Mouse (Mus musculus): ENCODE measurements around the gene Ankrd39. TPM values are rescaled to one million over a fixed set of nuclear protein-coding genes. Genes with fewer than 3 reads are reported as not detected.

Gene Ankrd39
- total RNA-seq, 1 experiment from 2014 or later: 12.2 TPM

DNA sequence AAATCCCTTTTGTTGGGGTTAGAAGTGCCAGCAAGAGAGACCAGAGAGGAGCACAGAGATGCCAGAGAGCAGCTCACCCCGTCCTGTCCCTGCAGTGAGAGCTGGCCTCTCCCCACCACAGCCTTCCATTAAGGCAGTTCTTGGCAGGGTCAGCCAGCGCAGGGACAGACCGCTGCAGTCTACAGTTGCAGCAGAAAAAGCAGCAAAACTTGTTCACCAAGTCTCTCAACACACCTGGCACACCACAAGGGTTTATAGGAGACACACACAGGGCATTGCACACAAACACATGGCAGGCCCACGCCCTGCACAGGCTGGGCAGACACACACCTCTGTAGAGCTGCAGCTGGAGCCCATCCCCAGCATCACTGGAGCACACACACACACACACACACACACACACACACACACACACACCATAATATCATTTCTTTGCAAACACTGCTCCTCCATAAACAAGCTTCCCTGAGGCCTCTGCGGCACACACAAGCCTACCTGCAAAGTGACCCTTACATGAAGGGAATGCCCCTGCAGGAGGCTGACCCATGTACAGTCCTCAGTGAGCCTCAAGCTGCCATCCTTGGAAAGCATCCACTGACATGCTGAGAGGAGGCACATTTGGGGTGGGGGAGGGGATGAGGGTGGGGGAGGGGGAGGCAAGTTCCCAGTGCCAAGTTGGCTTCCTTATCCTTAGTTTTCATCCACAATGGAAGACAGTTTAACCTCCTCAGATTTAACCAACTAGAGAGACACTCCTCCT, 27.1 kb upstream of the Ankrd39 start:
- no peak for ATAC-seq (ENCODE audit: extremely low read depth, insufficient number of reproducible peaks, low FRiP score, poor library complexity, severe bottlenecking)

DNA sequence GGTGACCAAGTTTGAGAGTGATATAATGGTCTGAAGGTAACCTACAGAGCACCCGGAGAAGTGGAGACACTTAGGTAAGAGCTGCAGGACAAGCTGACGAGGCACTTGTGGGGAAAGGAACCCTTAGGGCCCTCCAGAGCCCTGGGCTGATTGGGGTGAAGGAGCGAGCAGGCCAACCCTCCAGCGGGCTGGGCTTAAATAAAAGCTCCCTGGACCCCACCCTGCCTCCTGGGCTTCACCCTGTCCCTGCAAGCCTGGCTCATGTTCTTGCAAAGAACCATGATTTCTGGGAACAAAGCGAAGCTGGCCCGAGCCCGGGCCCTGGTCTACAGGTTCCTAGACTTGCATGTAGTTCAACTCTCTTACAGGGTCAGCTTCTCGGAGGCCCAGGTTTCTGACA, 26.3 kb upstream of the Ankrd39 start:
- no peak for ATAC-seq (ENCODE audit: extremely low read depth, insufficient number of reproducible peaks, low FRiP score, poor library complexity, severe bottlenecking)

DNA sequence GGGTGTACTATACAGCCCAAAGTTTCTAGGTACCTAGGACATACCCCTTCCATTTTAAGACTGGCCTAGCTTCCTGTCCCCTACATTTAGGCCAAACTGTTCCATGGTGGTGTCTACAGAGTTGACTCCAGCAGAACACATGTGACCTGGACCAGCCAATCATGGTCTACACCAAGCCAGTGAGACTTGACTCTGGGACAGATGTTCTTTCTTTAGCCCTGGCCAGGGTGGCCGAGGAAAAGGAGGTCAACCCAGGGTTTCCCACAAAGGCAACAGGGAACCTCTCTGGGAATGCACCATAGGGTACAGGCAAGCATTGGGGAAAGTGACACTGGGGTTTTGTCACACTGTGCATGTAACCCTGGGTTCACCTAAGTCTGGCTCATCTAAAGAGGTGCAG, 25.5 kb upstream of the Ankrd39 start:
- ATAC-seq (ENCODE audit: extremely low read depth, insufficient number of reproducible peaks, low FRiP score, poor library complexity, severe bottlenecking): no peak

DNA sequence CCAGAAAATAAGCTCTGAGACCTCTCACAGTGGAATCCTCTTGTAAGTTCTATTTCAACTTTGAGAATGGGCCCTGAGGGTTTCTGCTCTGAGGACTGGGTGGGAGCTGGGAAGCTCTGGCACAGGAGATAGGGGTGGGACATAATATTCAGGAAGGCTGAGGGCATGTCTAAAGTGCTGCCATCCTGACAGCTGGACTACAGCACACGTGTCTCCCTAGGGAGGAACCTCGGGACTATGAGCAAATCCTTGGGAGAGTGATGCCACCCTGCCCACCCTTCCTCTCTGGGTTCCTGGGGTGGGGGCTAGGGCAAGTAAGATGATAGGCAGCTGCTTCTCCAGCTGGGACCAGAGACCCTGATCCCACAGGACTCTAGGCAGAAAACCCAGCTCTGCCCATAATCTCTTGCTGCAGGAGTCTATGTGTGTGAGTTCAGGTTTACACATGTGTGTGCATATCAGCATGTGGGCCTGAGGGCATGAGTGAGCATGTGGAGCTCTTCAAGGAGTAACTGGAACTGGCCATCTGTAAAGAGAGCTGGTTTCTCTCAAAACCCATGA, 25.0 kb upstream of the Ankrd39 start:
- ATAC-seq (ENCODE audit: extremely low read depth, insufficient number of reproducible peaks, low FRiP score, poor library complexity, severe bottlenecking): no peak

DNA sequence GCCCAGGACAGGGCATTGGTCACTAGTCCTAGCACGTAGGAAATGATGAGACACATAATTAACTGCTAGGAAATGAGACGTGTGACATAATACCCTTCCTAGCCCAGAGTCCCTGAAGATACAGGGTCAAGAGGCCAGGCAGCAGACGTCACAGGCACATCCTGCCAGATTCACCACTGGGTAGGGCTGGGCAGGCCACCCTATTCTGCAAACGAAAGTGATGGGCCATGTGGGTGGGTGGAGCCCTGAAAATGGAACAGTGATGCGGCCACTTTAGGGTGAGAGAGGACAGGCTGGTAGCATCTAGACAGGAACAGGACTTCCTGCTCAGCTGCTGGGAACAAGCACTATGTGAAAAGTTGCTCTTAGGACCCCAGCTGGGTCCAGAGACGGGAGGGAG, 24.4 kb upstream of the Ankrd39 start:
- no peak for ATAC-seq (ENCODE audit: extremely low read depth, insufficient number of reproducible peaks, low FRiP score, poor library complexity, severe bottlenecking)

DNA sequence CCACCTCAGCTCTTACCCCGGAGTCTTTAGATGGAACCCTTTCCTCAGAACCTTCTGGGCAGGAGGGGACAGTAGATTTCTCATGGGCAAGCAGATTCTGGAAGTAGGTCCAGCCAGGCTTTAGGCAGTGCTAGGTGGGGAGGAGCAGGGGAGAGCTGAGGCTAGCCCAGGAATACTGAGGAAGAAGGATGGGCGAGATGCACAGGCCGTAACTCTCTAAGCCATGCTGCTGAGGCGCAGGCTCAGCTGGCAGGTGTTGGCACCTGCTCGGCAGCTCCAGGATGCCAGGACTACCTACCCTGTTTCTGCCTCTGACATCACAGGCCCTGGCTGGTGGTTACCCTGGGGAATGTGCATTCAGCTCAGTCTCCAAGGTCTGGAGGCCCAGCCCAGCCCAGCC, 23.1 kb upstream of the Ankrd39 start:
- no peak for ATAC-seq (ENCODE audit: extremely low read depth, insufficient number of reproducible peaks, low FRiP score, poor library complexity, severe bottlenecking)

DNA sequence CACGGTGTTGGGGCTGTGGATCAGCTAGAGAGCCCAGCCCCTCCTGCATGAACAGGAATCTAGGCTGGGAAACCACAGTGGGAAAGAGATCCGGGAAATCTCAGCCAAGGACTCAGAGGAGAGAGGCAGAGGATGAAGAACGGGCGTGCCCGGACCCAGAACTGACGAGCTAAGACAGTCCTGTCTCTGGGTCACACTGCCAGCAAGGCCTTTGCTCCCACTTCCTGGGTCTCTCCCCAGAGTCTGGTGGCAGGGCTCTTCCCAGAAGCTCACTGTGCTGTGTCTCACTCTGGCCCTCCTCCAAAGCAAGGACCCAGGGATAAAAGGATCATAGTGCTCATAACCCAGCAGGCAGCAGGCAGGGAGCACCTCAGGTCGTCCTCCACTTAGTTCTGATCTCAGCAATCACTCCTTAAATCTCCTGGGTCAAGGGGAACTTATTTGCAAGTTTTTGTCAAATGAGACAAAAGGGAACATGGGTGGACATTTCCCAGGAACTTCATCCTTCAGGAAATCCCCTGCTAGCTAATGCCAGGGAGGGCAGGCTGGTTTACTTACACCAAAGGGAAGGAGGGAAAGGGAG, 22.5 kb upstream of the Ankrd39 start:
- no peak for ATAC-seq (ENCODE audit: extremely low read depth, insufficient number of reproducible peaks, low FRiP score, poor library complexity, severe bottlenecking)

DNA sequence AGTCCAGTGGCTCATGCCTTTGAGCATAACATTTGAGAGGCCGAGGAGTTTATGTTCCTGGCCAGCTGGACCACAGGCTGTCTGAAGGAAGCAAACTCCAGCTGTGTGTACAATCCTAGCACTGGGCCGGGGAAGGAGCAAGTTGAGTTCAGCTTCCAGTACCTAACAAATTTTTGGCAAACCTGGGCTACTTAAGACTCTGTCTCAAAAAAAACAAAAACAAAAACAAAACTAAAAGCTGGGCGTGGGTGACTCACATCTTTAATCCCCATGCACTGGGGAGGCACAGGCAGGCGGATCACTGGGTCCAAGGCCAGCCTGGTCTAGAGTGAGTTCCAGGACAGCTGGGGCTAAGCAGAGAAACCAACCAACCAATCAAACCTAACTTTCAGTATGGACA, 21.5 kb upstream of the Ankrd39 start:
- no peak for ATAC-seq (ENCODE audit: extremely low read depth, insufficient number of reproducible peaks, low FRiP score, poor library complexity, severe bottlenecking)

DNA sequence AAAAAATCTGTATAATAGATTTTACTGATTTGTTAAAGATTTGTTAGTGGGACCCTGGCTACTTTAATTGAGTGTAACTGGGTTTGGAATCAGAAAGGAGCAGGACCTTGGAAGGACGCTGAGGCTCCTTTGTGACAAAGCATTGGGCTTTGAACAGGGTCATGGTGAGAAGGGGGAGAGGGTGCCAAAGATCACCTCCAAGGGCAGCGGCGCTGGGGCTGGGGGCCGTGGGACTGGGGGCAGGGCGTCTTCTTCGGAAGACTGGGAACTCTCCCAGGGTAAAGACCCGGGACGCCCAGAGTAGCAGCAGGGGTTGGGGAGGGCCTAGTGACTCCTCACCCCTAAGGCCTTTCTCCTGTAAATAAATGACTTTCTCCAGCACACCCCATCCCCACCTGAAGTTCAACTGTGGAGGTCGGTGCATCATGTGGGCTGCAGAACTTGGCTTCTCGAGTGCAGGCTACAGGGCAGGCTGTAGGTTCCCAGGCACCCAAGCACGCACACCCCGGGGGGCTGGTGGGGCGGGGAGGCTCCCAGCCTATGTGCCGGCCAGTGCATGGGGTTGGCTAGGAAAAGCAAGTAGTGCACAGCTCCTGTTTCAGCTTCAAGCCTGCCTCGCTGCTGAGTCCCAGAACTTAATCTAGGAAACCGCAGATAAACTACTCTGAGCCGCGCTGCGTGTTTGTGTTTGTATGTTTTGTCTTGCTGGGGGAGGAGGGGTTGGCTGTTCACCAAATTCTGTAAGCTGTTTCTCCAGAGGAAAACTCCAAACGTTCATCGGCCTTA, 20.8 kb upstream of the Ankrd39 start:
- no peak for ATAC-seq (ENCODE audit: extremely low read depth, insufficient number of reproducible peaks, low FRiP score, poor library complexity, severe bottlenecking)

DNA sequence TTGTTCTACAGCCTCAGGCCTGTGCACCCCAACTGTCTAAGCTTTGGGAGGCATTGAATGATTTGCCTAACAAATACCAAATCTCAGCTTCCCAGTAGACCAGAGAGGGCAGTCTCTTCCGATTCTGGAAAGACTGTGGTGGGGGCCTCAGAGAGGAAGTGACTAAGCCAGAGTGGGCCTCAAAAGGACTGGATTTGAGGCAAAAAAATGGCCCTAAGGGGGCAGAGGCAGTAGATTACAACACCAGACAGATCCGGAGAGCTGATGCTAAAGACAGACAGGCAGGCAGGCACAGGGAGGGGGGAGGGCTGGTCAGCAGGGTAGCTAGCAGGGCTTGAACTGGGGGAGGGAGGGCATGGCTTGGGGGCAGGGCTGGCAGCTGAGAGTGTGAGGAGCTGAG, 19.2 kb upstream of the Ankrd39 start:
- no peak for ATAC-seq (ENCODE audit: extremely low read depth, insufficient number of reproducible peaks, low FRiP score, poor library complexity, severe bottlenecking)

DNA sequence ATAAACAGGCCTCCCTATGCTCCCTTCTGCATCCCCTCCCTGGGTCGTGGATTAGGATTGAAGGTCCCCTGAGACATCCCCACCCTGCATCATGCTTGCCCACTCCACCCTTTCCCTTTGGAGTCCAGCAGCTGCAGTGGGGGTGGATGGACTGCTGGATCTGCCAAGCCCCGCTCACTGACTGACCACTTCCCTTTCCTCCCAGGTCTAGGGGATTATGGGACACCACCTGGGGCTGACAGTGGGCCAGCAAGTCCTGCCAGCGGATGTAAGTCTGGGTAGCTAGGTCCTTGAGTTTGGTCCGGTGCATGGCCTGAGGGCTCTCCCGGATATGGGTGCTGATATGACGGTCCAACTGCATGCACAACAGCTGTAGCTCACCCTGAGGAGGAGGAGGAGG, 16.9 kb upstream of the Ankrd39 start:
- ATAC-seq (ENCODE audit: extremely low read depth, insufficient number of reproducible peaks, low FRiP score, poor library complexity, severe bottlenecking): no peak

DNA sequence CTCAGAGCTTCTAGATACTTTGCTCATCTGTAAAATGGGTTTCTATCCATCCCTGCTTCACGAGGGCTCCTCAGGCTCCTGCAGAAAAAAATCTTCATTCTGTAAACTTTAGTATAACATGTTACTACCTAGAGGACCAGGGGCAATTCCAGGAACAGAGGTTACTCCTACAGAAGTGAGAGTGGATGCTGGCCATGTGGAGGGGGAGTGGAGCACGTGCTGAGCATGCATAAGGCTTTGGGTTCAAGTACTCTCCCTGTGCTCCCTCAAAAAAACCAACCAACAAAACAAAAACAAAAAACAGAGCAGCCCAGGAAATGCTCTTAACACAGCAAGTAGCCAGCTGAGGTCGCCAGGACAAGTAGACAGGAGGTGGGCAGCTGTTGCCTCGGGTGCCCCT, 16.4 kb upstream of the Ankrd39 start:
- no peak for ATAC-seq (ENCODE audit: extremely low read depth, insufficient number of reproducible peaks, low FRiP score, poor library complexity, severe bottlenecking)

DNA sequence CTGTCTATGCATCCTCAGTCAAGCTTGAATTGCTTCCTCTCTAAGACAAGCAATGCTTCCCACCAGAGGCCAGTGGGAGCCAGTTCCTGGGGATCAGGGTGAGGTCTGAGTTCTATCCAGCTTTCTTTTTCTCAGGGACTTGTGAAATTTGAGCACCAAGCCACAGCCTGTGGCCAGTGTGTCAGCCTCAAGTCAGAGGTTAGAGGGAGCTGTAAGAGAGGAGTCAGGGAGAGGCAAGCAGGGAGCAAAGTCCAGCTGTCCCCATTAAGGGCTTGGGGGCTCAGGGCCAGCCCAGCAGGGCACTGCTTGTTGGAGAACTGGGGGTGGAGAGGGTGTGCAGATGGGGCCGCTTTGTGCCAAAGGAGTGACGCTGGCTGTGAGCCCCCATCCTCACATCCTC, 16.0 kb upstream of the Ankrd39 start:
- no peak for ATAC-seq (ENCODE audit: extremely low read depth, insufficient number of reproducible peaks, low FRiP score, poor library complexity, severe bottlenecking)

DNA sequence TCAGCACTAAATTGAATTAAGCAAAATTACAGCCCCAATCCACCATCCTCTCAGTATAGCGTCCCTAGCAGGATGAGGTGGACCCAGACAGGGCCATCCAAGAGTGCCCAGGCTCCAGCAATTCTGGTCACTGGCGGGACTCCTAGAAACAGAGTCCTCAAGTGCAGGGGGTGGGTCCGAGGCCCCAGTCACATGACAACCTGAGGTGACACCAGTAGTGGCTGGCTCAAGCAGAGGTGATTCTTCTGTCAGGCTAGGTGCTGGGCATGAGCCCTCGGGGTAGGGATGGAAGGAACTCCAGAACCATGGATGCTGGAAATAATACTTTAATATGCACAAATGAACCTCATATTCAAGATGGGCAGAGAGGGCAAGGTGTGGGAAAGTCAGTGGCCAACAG, 15.1 kb upstream of the Ankrd39 start:
- no peak for ATAC-seq (ENCODE audit: extremely low read depth, insufficient number of reproducible peaks, low FRiP score, poor library complexity, severe bottlenecking)

DNA sequence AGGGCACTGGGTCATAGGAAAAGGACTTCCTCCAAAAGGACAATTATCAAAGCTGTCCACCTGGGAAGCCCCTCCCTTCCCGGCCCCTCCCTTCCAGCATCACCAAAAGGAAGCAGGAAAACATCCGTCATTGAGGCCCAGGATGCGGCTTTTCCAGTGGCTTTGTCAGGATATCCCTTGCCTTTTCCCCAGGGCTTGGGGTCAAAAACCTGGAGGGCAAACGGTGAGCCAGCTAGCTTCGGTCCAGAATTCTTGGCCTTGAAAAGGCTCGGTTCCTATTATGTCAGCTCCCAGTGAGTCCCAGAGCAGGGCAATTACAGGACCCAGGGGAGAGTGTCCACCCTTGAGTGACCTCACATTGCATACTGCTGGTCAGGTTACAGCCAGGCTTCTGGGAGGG, 13.7 kb upstream of the Ankrd39 start:
- no peak for ATAC-seq (ENCODE audit: extremely low read depth, insufficient number of reproducible peaks, low FRiP score, poor library complexity, severe bottlenecking)

DNA sequence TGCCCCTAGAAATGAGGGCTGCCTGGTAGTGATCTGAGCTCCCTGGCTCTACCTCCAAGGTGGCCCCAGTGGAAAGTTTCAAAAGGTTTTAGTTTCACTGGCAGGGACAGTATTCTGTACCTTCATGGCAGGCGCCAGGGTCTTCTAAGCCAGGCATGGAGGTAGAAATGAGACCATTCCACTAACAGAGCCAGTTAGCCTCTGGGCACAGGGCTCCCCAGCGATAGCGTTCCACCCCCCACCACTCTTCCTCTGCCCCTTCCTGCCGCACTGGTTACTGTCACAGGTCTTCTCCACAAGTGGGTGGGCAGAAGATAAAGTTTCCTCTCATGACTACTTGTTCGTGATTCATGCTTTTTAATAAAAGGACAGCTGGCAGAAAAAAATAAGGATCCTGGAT, 12.6 kb upstream of the Ankrd39 start:
- ATAC-seq (ENCODE audit: extremely low read depth, insufficient number of reproducible peaks, low FRiP score, poor library complexity, severe bottlenecking): no peak

DNA sequence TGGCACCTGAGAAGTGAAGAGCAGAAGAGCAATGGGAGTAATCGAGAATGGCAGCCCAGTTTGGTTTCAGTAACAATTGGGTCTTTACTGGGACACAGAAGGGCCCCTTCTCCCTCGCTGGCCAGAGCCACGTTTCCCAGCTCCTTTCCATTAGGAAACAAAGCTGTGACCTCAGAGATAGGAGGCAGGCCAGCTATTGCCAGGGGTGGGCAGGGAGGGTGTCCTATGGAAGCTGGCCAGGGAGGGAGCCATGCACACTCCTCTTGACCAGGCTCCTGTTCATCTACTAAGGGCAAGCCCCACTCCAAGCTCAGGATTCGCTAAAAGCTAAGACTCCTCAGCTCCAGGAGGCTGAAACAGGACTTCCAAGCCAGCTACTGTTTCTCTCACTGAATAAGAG, 12.0 kb upstream of the Ankrd39 start:
- no peak for ATAC-seq (ENCODE audit: extremely low read depth, insufficient number of reproducible peaks, low FRiP score, poor library complexity, severe bottlenecking)

DNA sequence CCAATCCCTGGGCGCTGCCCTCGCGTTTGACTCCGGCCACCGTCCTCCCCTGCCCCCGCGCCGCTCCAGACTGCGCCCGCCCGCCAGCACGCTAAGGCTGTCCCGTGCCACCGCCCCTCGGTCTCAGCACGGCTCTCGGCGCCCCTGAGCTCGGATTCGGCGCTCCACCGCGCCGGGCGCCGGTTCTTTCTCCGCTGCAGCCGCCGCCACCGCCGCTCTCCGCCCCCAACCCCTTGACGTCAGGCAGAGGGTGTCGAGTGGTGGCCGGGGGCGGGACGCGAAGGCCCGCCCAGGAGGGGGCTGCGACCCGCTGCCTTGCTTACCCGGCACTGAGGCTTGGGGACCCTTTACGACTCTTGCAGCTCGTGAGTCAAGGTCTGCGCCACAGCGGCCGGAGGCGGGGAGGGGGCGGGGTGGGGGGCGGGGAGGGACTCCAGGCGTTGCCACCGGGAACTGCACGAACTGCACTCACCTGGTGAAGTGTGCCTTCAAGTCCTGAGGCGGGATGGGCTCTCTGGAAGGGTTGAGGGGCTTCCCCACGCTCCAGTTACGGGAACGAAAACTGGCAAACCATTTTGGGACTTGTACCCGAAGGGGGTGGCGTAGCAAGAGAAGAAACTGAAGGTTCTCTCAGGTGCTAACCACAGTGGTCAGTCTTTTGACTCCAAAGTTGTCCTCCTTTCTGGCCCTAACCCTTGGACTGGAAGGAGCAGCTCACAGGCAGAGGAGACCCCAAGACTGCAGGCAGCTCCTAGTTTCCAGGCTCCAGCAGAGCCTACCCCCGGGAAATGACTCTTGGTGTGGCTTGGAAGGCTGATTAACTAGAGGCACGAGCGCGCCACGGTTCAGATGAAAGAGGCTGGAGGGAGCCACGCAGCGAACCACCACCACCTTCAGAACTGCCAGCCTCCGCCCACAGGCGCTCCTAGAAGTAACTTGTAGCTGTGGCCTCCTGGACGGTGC, 11.1 kb upstream of the Ankrd39 start, which contains the start of gene Sema4c:
TSS of gene Sema4c (minus strand) at position 319 of the 963 bp plus-strand sequence.
- no peak for ATAC-seq (ENCODE audit: extremely low read depth, insufficient number of reproducible peaks, low FRiP score, poor library complexity, severe bottlenecking)
